Mouse (Mus musculus) forebrain, embryonic 13.5 days (tissue): ENCODE data around the gene Slc25a38. TPM values are rescaled to one million over a fixed set of nuclear protein-coding genes. Genes with fewer than 3 reads are reported as not detected.

ENCODE experiments used
- ATAC-seq: fragments of 200-750 bp; cut with Nextera tagmentation; 2 replicates; pipeline ENCODE4 v1.8.0; 2017
- H3K27ac ChIP-seq: fragments of 300-500 bp; sonication (generic); 2 replicates; pipeline ENCODE4 v1.5.1; 2015; ENCODE audit warnings: inconsistent platforms, mild to moderate bottlenecking, moderate library complexity
- H3K27me3 ChIP-seq: fragments of 300-500 bp; sonication (generic); 2 replicates; pipeline ENCODE4 v1.6.1; 2015; ENCODE audit warnings: mild to moderate bottlenecking, inconsistent platforms
- H3K36me3 ChIP-seq: fragments of 300-500 bp; sonication (generic); 2 replicates; pipeline ENCODE4 v1.6.1; 2015; ENCODE audit warnings: mild to moderate bottlenecking, inconsistent platforms; ENCODE audit not compliant: poor library complexity, severe bottlenecking
- H3K4me1 ChIP-seq: fragments of 300-500 bp; sonication (generic); 2 replicates; pipeline ENCODE4 v1.6.1; 2015; ENCODE audit warnings: inconsistent platforms
- H3K4me2 ChIP-seq: fragments of 300-500 bp; sonication (generic); 2 replicates; pipeline ENCODE4 v1.6.1; 2015; ENCODE audit warnings: inconsistent platforms, mild to moderate bottlenecking, moderate library complexity
- H3K4me3 ChIP-seq: fragments of 300-500 bp; sonication (generic); 2 replicates; pipeline ENCODE4 v1.5.1; 2015; ENCODE audit warnings: mild to moderate bottlenecking, inconsistent platforms
- H3K9ac ChIP-seq: fragments of 300-500 bp; sonication (generic); 2 replicates; pipeline ENCODE4 v1.6.1; 2015; ENCODE audit warnings: mild to moderate bottlenecking, inconsistent platforms
- H3K9me3 ChIP-seq: fragments of 300-500 bp; sonication (generic); replicated peaks from 2 replicates; pipeline ENCODE4 v1.6.1; 2016; ENCODE audit warnings: inconsistent platforms
- WGBS: fragments of 180-500 bp; shearing (Covaris S2); methylation state at CpG from one replicate; pipeline ENCODE4 v1.1.7; 2015; 5-methylcytosine and 5-hydroxymethylcytosine counted together
- polyA plus RNA-seq: library from polyadenylated mRNA; unstranded; fragments of >200 nt; fragmentation: Nextera tagmentation; extraction: Ambion mirVana; gene quantifications from 2 replicates; pipeline ENCODE4 v1.2.1, GENCODE M21; 2015

Gene Slc25a38
- polyA plus RNA-seq = 31.2 and 38.8 TPM in 2 replicates

GRCm38 (mm10) chr9:120110211-120111018 lies at the start of gene Slc25a38:
Gene Slc25a38, plus strand, starts transcription at chr9:120110374.
- peak within 1 kb of the TSS; percentile 66 for H3K4me2 ChIP-seq
- H3K27me3 ChIP-seq = no peaks in the 10 kb centered on the region
- H3K9me3 ChIP-seq = no peaks in the 10 kb centered on the region
- peaks cover 7% of the 10 kb centered on the region for H3K4me1 ChIP-seq
- 1% methylated on average over 62 of the region's 62 CpGs for WGBS
- H3K27ac ChIP-seq = peak within 1 kb of the TSS; percentile 94
- peak; percentile 99 for ATAC-seq
- H3K4me3 ChIP-seq = peak within 1 kb of the TSS; percentile 78
- H3K36me3 ChIP-seq = no peaks in the 10 kb centered on the region
- H3K9ac ChIP-seq = peak within 1 kb of the TSS; percentile 78

GRCm38 (mm10) chr9:120064317-120064716 lies 45.9 kb upstream of the Slc25a38 start:
- no peak for ATAC-seq
- Histone ChIP-seq H3K9me3 (no peaks in the 10 kb centered on the region), H3K27ac (no peak overlapping the region), H3K36me3 (no peaks in the 10 kb centered on the region), H3K27me3 (no peaks in the 10 kb centered on the region), H3K4me2 (no peak overlapping the region), H3K9ac (no peak overlapping the region), H3K4me1 (no peaks in the 10 kb centered on the region), H3K4me3 (no peak overlapping the region)
- WGBS = 85% methylated on average over 4 of the region's 4 CpGs

- Histone ChIP-seq H3K27ac (no peak overlapping the region), H3K9me3 (no peaks in the 10 kb centered on the region), H3K4me3 (no peak overlapping the region), H3K36me3 (no peaks in the 10 kb centered on the region), H3K4me2 (no peak overlapping the region), H3K27me3 (no peaks in the 10 kb centered on the region), H3K9ac (no peak overlapping the region), H3K4me1 (no peaks in the 10 kb centered on the region)
- ATAC-seq = no peak
- 91% methylated on average over 2 of the region's 2 CpGs for WGBS
These were observed 42.6 kb upstream of the Slc25a38 start for GRCm38 (mm10) chr9:120067609-120068008.

GRCm38 (mm10) chr9:120068047-120068446 lies 42.1 kb upstream of the Slc25a38 start:
- H3K4me1 ChIP-seq = peaks cover 1% of the 10 kb centered on the region; the same call in 1 of the 2 replicates
- no peaks in the 10 kb centered on the region for H3K36me3 ChIP-seq
- 68% methylated on average over 10 of the region's 10 CpGs for WGBS
- no peak overlapping the region for H3K27ac ChIP-seq
- H3K4me2 ChIP-seq = no peak overlapping the region
- ATAC-seq = no peak
- no peaks in the 10 kb centered on the region for H3K9me3 ChIP-seq
- no peak overlapping the region for H3K4me3 ChIP-seq
- H3K9ac ChIP-seq = no peak overlapping the region
- H3K27me3 ChIP-seq = no peaks in the 10 kb centered on the region

- no peaks in the 10 kb centered on the region for H3K9me3 ChIP-seq
- no peak for ATAC-seq
- no peak within 1 kb of the TSS for H3K27ac ChIP-seq
- no peak within 1 kb of the TSS for H3K4me2 ChIP-seq
- WGBS = 87% methylated on average over 11 of the region's 11 CpGs
- H3K4me1 ChIP-seq = peaks cover 4% of the 10 kb centered on the region; the same call in 1 of the 2 replicates
- no peak within 1 kb of the TSS for H3K4me3 ChIP-seq
- no peaks in the 10 kb centered on the region for H3K27me3 ChIP-seq
- H3K36me3 ChIP-seq = no peaks in the 10 kb centered on the region
- no peak within 1 kb of the TSS for H3K9ac ChIP-seq
These were observed 40.4 kb upstream of the Slc25a38 start, which contains the start of gene Cx3cr1 for GRCm38 (mm10) chr9:120069779-120070178. Gene Cx3cr1, minus strand, starts transcription at chr9:120069879.

GRCm38 (mm10) chr9:120071251-120071650 lies 38.9 kb upstream of the Slc25a38 start:
- ATAC-seq = no peak
- no peaks in the 10 kb centered on the region for H3K27me3 ChIP-seq
- H3K4me3 ChIP-seq = no peak overlapping the region
- H3K36me3 ChIP-seq = no peaks in the 10 kb centered on the region
- H3K4me1 ChIP-seq = peaks cover 4% of the 10 kb centered on the region; the same call in 1 of the 2 replicates
- no peak overlapping the region for H3K9ac ChIP-seq
- H3K27ac ChIP-seq = no peak overlapping the region
- no peaks in the 10 kb centered on the region for H3K9me3 ChIP-seq
- whole genome bisulfite sequencing = 75% methylated on average over 2 of the region's 2 CpGs
- no peak overlapping the region for H3K4me2 ChIP-seq

- H3K4me3 ChIP-seq = no peak overlapping the region
- WGBS = 35% methylated on average over 3 of the region's 3 CpGs
- H3K4me1 ChIP-seq = peaks cover 4% of the 10 kb centered on the region; the same call in 1 of the 2 replicates
- H3K27me3 ChIP-seq = no peaks in the 10 kb centered on the region
- H3K9me3 ChIP-seq = no peaks in the 10 kb centered on the region
- no peak overlapping the region for H3K27ac ChIP-seq
- H3K36me3 ChIP-seq = no peaks in the 10 kb centered on the region
- H3K4me2 ChIP-seq = no peak overlapping the region
- H3K9ac ChIP-seq = no peak overlapping the region
- ATAC-seq = no peak; the same call in 1 of the 2 replicates
These were observed 37.0 kb upstream of the Slc25a38 start for GRCm38 (mm10) chr9:120073169-120073568.

- WGBS = 90% methylated on average over 7 of the region's 7 CpGs
- H3K4me3 ChIP-seq = no peak overlapping the region
- ATAC-seq = no peak
These were observed 35.7 kb upstream of the Slc25a38 start for GRCm38 (mm10) chr9:120074516-120074915.

GRCm38 (mm10) chr9:120078241-120078640 lies 31.9 kb upstream of the Slc25a38 start:
- Histone ChIP-seq H3K9ac (no peak overlapping the region), H3K27ac (no peak overlapping the region), H3K9me3 (0 out of 2 replicates have a peak, but pooled peaks cover 3% of the 10 kb centered on the region), H3K4me1 (peaks cover 1% of the 10 kb centered on the region; the same call in 1 of the 2 replicates), H3K4me2 (no peak overlapping the region), H3K27me3 (no peaks in the 10 kb centered on the region), H3K4me3 (no peak overlapping the region), H3K36me3 (no peaks in the 10 kb centered on the region)
- WGBS = 85% methylated on average over 3 of the region's 3 CpGs
- ATAC-seq = no peak

More at GRCm38 (mm10) chr9:120074516-120074915, 35.7 kb upstream of the Slc25a38 start:
- H3K4me2 ChIP-seq = no peak overlapping the region
- H3K36me3 ChIP-seq = no peaks in the 10 kb centered on the region
- no peak overlapping the region for H3K9ac ChIP-seq
- H3K27ac ChIP-seq = no peak overlapping the region
- no peaks in the 10 kb centered on the region for H3K9me3 ChIP-seq
- H3K27me3 ChIP-seq = no peaks in the 10 kb centered on the region
- peaks cover 4% of the 10 kb centered on the region; the same call in 1 of the 2 replicates for H3K4me1 ChIP-seq

GRCm38 (mm10) chr9:120079901-120080300 lies 30.3 kb upstream of the Slc25a38 start:
- 80% methylated on average over 7 of the region's 7 CpGs for WGBS
- no peak for ATAC-seq

GRCm38 (mm10) chr9:120080546-120081108 lies 29.5 kb upstream of the Slc25a38 start:
- no peak for ATAC-seq
- no peaks in the 10 kb centered on the region for H3K4me1 ChIP-seq
- 0 out of 2 replicates have a peak, but pooled peaks cover 3% of the 10 kb centered on the region for H3K9me3 ChIP-seq
- H3K9ac ChIP-seq = no peak overlapping the region
- H3K4me3 ChIP-seq = no peak overlapping the region
- no peak overlapping the region for H3K27ac ChIP-seq
- H3K36me3 ChIP-seq = no peaks in the 10 kb centered on the region
- H3K4me2 ChIP-seq = no peak overlapping the region
- no peaks in the 10 kb centered on the region for H3K27me3 ChIP-seq
- 86% methylated on average over 8 of the region's 8 CpGs for WGBS

More at GRCm38 (mm10) chr9:120079901-120080300, 30.3 kb upstream of the Slc25a38 start:
- Histone ChIP-seq H3K4me2 (no peak overlapping the region), H3K27me3 (no peaks in the 10 kb centered on the region), H3K27ac (no peak overlapping the region), H3K4me1 (no peaks in the 10 kb centered on the region), H3K9ac (no peak overlapping the region), H3K9me3 (0 out of 2 replicates have a peak, but pooled peaks cover 3% of the 10 kb centered on the region), H3K4me3 (no peak overlapping the region), H3K36me3 (no peaks in the 10 kb centered on the region)

- H3K4me3 ChIP-seq = no peak overlapping the region
- no peaks in the 10 kb centered on the region for H3K27me3 ChIP-seq
- H3K36me3 ChIP-seq = no peaks in the 10 kb centered on the region
- 78% methylated on average over 6 of the region's 6 CpGs for WGBS
- H3K9me3 ChIP-seq = 0 out of 2 replicates have a peak, but pooled peaks cover 3% of the 10 kb centered on the region
- H3K27ac ChIP-seq = no peak overlapping the region
- ATAC-seq = no peak
- H3K4me1 ChIP-seq = no peaks in the 10 kb centered on the region
- H3K4me2 ChIP-seq = no peak overlapping the region
- H3K9ac ChIP-seq = no peak overlapping the region
These were observed 28.9 kb upstream of the Slc25a38 start for GRCm38 (mm10) chr9:120081247-120081646.
